Mouse (Mus musculus): ENCODE results near the gene Hdac8. TPM values are rescaled to one million over a fixed set of nuclear protein-coding genes. Genes with fewer than 3 reads are reported as not detected.

Gene Hdac8
- total RNA-seq, 4 experiments from 2014 or later: 3.7 to 5.8 (median 4.5) TPM

DNA sequence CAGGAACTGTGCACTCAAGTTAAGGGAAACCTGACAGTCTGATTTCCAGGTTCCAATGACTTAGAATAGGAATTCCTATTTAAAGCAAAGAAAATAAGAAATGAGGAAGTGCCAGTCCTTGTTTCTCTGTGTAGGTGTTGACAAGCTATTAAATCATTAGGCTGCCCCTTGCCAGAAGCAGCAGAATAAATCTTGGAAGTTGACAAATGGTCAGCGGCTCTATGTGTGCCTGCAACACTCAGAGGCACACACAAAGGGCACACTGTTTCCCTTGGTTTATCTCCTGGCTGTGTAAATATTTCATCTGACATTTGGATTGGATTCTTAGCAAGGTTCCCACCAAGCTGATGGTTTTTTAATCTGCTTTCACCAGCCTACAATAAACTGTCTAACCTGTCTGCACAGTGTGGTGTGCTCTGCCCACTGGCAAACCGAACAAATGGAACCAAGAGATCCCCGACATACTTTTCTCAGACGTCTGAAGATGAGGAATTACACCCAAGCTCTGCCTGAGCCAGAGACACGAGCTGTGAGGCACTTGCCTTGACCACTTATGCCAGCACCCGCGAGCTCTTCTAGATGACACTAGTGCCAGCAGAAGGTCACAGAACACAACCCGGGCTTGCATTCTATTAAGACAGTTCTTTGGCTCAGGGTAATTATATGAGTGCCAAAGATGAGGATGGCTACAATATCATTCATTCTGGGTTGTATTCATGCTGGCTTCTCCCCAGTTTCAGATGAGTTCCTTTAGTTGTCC, 165.6 kb downstream of the Hdac8 start:
- DNase-seq (ENCODE audit: low spot score in 2 of 2): no peak

- no peak for DNase-seq (ENCODE audit: low spot score in 2 of 2)
Observed at GRCm38 (mm10) chrX:102319696-102320095, 185.5 kb downstream of the Hdac8 start.

GRCm38 (mm10) chrX:102319252-102319651, 185.9 kb downstream of the Hdac8 start:
- no peak for DNase-seq (ENCODE audit: low spot score in 2 of 2)

DNA sequence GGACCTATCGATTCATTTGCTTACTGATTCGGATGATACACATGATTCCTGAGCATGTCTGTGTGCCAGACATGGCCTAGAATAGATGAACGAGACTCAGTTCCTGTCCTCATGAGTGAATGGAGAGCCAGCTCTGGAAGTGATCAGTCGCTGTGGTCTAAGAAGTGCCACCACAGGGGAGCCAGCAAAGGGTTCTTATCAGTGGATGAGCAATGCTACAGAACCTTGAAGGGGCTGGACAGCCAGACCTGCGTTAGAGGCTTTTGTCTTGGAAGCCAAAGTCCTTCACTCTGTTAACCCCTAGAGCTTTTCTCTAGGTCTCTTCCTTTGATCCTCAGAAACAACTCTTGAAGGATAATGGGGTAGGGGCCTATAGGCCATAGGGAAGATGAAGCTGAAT, 186.4 kb downstream of the Hdac8 start:
- no peak for DNase-seq (ENCODE audit: low spot score in 2 of 2)

DNA sequence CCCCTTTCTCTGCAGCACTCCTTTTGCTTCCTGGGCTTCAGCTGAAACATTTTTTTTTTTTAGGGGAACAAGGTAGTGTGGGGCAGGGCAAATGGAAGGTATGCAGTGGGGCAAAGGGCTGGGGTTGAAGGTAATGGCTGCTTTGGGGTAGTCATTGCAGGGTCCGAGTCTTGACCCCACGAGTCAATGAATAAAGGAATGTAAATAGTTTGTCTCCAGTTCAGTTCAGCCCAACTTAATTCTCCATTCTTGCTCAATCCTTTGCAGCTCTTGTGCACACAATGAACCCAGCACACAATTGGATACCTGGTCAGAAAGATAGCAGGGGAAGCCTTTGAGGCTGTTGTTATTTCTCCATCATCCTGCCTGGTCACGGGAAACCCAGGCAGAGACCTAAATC, 194.0 kb downstream of the Hdac8 start:
- no peak for DNase-seq (ENCODE audit: low spot score in 2 of 2)

GRCm38 (mm10) chrX:102307511-102307910, 197.6 kb downstream of the Hdac8 start:
- no peak for DNase-seq (ENCODE audit: low spot score in 2 of 2)

- no peak for DNase-seq (ENCODE audit: low spot score in 2 of 2)
Observed at GRCm38 (mm10) chrX:102305806-102306205, 199.4 kb downstream of the Hdac8 start.

DNA sequence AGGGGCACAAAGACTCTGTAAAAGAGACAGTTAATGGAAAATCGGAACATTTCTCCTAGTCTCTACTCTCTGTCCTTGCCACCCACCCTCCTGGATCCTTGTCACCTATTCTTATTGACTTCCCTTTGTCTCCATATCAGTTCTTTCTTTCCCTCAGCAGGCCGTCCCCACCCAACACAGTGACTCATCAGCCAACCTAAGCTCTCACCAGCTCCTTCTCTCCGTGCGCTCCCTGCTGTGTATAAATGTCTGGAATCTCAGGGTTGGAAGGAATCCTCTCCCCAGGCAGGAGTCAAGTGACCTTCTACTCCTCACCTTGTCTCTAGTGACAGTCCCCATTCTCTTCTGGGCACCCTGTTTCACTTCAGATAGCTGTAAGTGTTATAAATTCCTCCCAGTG, 200.2 kb downstream of the Hdac8 start:
- DNase-seq (ENCODE audit: low spot score in 2 of 2): no peak

DNA sequence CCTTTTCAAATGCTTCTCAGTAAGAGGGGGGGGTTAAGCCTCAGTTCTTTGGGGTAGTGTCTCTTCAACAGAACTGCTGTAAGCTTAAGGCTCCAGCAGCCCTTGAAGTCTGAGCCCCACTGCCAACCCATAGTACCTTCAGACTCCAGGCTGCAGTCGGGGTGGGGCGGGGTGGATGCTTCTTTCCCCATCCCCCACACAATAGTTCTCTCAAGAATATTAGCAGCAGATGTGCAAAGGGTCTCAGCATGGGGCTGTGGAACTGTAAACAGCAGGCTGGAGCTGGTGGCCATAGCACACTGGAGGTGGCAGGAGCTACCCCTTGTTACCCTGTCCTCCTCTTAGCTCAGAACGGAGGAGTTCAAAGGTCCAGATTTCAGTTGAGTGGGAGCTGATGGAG, 202.7 kb downstream of the Hdac8 start:
- no peak for DNase-seq (ENCODE audit: low spot score in 2 of 2)

GRCm38 (mm10) chrX:102284889-102285288, 220.3 kb downstream of the Hdac8 start:
- no peak for DNase-seq (ENCODE audit: low spot score in 2 of 2)

DNA sequence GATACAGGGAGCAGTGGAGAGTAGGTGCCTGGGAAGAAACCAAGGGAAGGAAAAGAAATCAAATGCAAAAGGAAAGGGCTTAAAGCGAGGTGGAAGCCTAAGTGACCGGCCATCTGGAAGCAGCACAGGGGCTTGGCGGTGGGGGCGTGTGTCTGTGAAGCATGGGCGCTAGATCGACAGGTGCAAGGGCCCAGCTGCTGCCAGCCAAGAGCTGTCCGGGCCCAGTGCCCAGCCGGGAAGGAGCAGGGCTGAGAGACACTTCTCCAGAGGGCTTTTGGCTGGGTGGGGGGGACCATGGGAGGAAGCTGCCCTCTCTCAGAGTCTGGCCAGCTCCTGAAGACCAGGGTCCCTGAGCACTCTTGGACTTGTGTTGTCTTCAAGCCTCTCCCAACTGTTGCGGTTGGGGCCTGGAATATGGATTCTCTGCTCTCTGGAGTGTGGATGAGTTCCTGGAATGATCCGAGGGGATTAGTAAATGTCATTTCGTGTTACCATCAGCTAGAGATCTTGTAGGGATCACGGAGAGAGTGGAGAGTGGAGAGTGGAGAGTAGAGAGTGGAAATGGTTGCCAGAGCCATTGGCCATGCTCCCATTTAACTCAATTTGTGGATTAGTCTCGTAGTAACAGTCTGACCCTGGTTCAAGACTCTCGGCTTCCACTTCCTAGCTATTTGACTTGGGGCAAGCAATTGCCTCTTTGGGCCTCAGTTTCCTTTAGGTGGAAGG, 242.4 kb downstream of the Hdac8 start:
- DNase-seq (ENCODE audit: low spot score in 2 of 2): no peak

- DNase-seq (ENCODE audit: low spot score in 2 of 2): no peak
Observed at GRCm38 (mm10) chrX:102259772-102260171, 245.4 kb downstream of the Hdac8 start.

DNA sequence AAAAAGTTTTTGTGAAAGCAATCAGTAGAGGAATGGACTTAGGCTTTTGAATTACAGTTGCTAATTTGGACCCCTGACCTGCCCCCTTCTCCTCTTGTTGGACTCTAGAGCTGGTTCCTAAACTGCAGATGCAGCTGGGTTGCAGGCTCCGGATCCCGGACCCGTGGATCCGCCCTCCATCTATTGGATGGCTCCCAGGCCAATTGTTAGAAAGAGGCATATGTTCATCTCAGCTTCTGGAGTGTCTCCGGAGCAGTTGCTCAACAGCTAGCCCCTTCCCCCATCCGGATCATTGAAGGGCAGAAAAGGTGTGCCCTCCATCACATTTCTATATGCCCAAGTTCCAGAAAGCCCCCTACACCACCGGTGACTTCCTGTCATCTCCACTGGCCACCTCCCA, 251.3 kb downstream of the Hdac8 start:
- no peak for DNase-seq (ENCODE audit: low spot score in 2 of 2)

GRCm38 (mm10) chrX:102251937-102252860, 253.0 kb downstream of the Hdac8 start, which contains the start of gene Cited1:
Gene Cited1 (minus strand): TSS chrX:102252181.
- no peak for DNase-seq (ENCODE audit: low spot score in 2 of 2)

DNA sequence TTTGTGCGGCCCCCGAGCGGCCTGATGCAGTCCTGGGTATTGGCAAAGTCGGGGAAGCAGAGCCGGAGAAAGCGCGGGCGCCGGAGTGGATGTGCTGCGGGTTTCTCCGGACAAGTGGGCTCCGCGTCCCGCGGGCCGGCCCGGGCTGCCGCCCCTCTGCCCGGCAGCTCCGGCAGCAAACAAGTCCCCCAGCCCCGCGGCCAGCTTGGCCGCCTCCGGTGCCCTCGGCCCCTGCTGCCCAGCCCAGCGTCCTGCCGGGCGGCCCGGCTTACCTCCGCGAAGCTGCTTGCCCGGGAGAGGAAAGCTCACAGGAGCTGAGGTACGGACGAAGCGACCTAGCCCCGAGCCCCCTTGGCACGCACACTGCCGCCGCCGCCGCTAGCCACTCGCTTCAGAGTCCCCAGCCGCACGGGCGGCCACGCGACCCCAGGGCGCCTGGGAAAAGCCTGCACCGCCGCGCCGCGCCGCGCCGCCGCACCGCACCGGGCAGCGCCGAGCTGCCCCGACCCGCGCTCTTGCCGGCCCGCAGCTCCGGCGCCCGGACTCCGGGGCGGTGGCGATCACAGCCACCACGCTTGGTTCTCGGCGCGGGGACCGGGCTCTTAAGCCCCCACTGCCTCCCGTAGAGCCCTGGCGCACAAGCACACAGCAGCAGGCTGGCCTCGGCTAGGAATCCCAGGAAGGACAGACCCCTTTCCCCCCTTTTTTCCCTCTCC, 253.8 kb downstream of the Hdac8 start:
- no peak for DNase-seq (ENCODE audit: low spot score in 2 of 2)

DNA sequence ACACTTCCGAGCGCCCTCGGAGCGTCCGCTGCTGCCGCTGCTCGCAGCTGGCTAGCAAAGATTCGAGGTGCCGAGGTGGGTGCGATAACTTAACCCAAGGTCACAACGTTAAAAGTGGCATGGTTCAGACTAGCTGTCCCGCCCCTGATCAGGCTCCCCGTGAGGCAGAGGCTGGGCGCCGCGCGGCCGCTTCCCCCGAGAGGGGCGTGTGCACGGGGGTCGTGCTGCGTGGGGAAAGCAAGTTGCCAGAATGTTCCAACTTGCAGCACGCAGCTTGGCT, 254.3 kb downstream of the Hdac8 start:
- no peak for DNase-seq (ENCODE audit: low spot score in 2 of 2)

DNA sequence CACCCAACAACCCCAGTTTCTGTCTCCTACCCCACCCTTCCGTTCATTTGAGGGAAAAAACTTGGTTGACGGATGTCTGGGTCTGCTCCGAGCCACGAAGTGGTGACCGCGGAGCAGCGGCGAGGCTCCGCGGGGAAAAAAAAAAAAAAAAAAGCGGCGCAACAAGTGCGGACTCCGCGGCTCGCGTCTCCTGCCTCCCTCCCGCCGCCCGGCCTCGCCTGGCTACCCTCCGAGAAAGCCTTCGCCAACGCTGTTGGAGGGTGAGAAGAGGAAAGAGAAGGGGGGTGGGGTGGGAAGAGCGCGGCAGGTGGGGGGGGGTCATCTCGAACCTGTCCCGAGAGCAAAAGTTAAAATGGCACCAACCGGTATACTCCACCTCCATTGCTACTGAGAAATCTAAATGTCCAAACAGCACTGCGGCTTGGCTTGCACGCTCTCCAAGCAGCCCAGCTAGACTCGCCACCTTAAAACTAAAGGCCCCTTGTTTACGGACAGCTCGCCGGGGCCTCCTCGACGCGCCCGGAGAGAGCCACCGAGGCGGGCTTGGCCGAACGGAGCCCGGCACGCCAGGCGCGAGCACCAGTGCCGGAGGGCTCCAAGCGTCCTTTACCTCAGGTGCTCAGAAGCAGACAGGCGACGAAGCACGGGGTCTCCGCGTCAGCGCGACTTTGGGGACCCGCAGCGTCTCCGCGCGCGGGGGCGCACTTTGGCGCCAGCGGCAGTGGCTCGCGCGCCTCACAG, 254.8 kb downstream of the Hdac8 start:
- no peak for DNase-seq (ENCODE audit: low spot score in 2 of 2)

GRCm38 (mm10) chrX:102244334-102244733, 260.8 kb downstream of the Hdac8 start:
- no peak for DNase-seq (ENCODE audit: low spot score in 2 of 2)
